Mouse (Mus musculus): ENCODE measurements around the gene Pidd1.

Pidd1 gene

GRCm38 (mm10) chr7:141472763-141473162 lies 28.9 kb upstream of the Pidd1 start:
- DNase-seq (ENCODE audit: low spot score in 2 of 2): no peak

GRCm38 (mm10) chr7:141472226-141472625 lies 28.4 kb upstream of the Pidd1 start:
- DNase-seq (ENCODE audit: low spot score in 2 of 2): no peak

- DNase-seq (ENCODE audit: low spot score in 2 of 2): no peak
Observed at GRCm38 (mm10) chr7:141471236-141471635, 27.4 kb upstream of the Pidd1 start.

DNA sequence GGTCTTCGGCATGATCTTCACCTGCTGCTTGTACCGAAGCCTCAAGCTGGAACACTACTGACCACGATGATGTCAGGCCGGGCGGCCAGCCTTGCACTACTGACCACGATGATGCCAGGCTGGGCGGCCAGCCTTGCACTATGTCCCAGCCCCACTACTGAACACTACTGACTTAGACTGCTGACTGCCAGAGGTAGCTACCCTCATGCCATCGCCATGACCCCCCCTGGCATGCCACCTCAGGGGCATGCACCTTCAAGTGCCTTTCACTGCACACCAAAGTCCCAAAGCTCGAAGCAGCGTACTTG lies 26.8 kb upstream of the Pidd1 start:
- DNase-seq (ENCODE audit: low spot score in 2 of 2): no peak

- DNase-seq (ENCODE audit: low spot score in 2 of 2): no peak
Observed at GRCm38 (mm10) chr7:141469901-141470636, 26.2 kb upstream of the Pidd1 start.

DNA sequence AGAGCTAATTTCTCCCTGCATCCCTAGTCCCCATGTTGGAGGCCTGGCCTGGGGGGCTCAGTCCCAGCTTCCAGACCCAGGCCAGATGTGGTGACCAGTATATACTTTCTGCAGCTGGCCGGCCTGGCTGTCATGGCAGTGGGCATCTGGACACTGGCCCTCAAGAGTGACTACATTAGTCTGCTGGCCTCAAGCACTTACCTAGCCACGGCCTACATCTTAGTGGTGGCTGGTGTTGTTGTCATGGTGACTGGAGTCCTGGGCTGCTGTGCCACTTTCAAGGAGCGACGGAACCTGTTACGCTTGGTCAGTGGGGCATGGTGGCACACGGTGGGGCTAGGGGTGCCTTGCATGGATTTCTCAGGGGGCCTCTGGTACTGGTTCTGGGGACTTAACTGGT lies 25.5 kb upstream of the Pidd1 start:
- DNase-seq (ENCODE audit: low spot score in 2 of 2): no peak

DNA sequence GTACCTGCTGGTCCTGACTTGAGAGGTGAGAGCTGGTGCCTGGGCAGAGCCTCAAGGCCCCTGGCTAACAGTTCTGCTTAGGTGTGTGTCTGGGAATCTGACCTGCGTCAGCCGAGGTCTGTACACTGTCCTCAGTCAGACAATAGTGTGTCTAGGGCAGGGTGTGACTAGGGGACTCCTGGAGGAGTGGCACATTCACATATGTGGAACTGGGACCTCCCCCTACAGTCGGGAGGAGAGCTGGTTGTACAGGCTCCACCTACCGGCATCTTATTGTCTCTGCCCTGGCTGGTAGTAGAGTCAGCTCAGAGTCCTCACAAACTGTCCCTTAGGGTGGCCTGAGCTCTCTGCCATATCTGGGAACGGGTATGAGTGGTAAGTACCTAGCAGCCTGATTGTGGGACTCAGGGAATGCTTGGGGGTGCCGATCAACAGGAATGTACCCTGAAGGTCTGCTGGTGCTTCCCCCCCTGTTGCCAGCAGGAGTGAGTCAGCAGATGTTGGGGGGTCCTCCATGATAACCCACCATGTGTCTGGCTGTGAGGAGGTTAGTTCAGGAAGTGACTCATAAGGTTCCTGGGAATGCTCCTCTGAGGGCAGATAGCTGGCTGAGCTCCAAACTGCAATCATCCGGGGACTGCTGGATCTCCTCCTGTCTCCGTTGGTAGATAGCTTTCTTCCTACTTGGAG lies 24.8 kb upstream of the Pidd1 start:
- peak in 1 of 2 experiments; percentile 65 for DNase-seq (ENCODE audit: low spot score in 2 of 2)

- no peak for DNase-seq (ENCODE audit: low spot score in 2 of 2)
Observed at GRCm38 (mm10) chr7:141468164-141468521, 24.3 kb upstream of the Pidd1 start.

GRCm38 (mm10) chr7:141467230-141468030 lies 23.6 kb upstream of the Pidd1 start, which contains the start of gene Cd151:
Gene Cd151 (plus strand): TSS chr7:141467392.
- DNase-seq (ENCODE audit: low spot score in 2 of 2): peak; percentile 88 to 90

DNA sequence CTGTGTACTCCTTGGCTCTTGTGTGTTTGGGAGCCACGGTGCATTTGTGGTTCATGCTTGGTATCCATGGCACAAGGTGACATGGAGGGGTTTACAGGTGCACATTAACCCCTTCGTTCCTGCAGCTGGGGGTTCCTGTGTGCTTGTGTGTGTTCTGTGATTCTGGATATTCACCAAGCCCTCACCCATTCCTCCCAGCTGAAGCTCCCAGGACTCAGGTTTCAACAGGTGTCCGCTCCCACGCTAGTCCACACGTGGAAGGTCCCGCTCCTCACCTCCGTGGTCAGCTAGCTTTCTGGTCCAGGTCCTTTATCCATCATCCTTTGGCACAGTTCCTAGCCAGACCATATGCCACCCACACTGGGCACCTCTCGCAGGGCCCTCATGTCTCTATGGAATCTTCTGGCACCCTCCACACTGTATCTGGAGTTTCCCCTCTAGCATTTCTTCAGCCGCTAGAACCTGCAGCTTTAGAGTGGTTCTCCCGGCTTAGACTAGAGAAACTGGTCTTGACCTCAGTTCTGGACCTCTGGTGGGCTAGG lies 22.9 kb upstream of the Pidd1 start:
- no peak for DNase-seq (ENCODE audit: low spot score in 2 of 2)

GRCm38 (mm10) chr7:141466045-141466394 lies 22.2 kb upstream of the Pidd1 start:
- no peak for DNase-seq (ENCODE audit: low spot score in 2 of 2)

GRCm38 (mm10) chr7:141465388-141466044 lies 21.7 kb upstream of the Pidd1 start:
- DNase-seq (ENCODE audit: low spot score in 2 of 2): no peak

DNA sequence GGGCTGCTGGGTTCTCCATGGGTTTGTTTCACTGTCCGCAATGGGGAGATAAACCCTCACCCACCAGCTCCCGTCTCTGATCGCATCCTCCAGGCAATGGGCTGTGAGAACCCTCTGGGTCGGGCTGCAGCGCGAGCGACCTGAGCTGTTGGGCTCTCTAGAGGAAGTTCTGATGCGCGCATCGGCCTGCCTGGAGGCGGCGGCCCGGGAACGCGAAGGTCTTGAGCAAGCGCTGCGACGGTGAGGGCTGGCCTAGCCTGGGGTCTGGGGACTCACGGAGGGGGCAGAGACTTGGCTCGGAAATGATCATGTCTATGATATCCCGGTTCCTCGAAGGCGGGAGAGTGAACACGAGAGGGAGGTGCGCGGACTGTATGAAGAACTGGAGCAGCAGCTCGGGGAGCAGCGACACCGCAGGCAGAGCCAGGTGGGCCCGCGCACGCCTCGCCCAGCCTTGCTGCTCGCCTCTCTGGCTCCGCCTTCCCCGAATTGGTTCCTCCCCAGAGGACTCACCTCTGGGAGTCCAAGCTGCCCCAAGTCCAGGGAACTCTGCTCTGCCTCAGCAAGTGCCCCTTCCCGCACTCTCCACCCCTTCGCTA lies 20.9 kb upstream of the Pidd1 start:
- DNase-seq (ENCODE audit: low spot score in 2 of 2): no peak

DNA sequence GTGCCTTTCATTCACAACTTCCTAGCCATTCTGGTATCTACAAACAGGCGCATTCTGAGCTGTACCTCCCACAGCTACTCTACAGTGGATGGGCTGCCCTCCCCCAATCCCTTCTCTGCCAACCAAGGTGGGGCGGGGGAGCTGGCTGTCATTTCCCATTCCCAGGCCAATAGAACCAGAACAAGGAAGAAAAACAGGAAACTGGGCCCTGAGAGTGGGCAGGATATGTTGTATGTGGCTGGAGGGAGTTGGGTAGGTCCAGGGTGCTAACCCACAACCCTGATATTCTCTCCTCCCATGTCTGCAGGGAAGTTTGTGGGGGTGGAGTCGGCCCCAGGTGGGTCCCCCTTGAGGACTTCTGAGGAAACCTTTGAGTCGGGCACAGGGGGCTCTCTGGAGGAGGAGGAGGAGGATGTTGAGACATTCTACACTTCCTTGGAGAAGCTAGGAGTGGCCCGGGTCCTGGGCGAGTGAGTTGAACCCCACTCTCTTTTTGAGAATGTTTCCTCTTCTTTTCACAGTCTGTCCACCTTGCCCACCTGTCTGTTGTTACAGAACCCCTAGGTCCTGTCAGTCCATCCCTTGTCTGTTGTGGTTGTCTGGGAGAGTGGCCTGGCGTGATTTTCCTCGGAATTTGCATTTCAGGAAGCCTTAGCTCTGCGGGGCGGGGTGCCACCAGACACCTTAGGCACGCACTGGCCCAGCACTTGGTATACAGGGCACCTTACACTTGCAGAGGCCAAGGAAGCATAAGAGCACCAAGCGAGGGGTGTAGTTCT lies 20.2 kb upstream of the Pidd1 start:
- DNase-seq (ENCODE audit: low spot score in 2 of 2): no peak

DNA sequence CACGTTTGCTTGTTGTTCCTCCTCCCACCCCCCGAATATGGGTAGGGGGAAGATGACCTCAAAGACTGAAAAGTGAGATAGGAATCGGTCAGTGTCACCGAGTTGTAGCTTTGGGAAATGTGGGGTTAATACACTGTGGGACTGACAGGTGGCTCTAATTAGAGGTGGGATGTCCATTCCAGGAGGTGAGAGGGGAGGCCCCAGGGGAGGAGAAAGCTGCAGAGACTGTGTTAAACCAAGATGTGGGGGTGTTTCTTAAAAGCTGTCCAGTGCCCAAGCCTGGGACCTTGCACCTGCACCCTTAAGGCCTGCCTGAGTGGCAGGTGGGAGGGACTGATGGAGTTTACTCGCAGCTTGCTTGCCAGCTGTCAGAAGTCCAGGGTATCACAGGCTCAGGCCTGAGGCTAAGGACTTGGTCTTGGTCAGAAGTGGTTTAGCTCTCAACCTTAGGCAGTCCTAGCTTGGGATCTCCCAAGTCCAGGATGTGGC lies 18.6 kb upstream of the Pidd1 start:
- DNase-seq (ENCODE audit: low spot score in 2 of 2): no peak

DNA sequence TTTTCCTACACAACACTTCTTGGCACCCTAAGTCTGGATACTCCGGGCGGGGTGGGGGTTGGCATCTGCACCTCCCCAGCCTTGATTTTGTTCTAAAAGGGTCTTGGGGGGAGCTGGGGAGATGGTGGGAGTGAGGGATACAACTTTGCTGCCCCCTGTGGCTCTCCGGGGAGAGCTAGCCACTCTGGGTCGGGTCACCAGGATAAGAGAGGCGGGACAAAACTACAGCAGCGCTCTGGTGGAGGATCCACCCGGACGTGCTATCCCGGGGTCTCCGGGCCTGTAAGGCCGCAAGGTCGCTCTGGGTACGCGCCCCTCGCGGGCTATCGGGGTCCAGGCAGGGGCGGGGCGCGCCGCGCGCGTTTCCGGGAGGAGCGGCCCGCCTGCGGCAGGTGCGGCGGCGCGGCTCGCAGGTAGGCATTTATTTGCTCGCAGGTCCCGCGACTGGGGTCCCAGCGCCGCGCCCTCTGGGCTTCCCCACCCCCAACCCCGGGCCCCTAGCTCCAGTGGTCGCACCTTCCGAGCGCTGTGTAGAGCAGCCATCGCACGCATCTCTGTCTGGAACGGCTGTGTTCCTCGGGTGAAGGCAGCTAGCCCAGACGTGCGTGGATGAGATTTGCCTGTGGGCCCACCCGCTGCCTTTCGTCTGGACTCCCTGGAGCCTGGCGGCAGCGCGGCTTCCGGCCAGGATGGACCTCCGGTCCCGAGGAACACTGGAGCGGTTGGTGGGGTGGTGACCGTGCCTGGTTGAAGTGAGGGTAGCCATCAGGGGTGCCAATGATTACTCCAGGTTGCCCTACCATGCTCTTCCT lies 17.9 kb upstream of the Pidd1 start:
- no peak for DNase-seq (ENCODE audit: low spot score in 2 of 2)

GRCm38 (mm10) chr7:141460391-141461113 lies 16.7 kb upstream of the Pidd1 start, which contains the start of gene Cracr2b:
Gene Cracr2b (plus strand): TSS chr7:141461094.
- peak in 1 of 2 experiments; percentile 20 for DNase-seq (ENCODE audit: low spot score in 2 of 2)

DNA sequence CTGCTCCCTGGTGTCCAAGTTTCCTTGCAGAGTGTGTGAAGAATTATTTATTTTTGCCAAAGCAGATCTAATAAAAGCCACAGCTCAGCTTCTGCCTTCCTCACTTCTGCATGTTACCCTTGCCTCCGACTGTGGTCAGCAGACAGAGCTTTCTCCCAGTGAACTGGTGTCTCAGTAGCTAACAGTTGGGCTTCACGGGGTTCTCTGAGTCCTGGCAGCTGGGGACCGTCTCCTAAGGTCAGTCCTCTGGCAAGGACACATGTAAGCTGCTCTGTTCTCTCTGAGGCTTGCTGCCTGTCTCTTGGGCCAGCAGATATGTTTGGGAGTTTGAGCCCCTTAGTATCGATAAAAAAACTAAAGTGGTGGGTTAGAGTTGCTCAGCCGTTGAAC lies 16.2 kb upstream of the Pidd1 start:
- no peak for DNase-seq (ENCODE audit: low spot score in 2 of 2)

- no peak for DNase-seq (ENCODE audit: low spot score in 2 of 2)
Observed at GRCm38 (mm10) chr7:141459301-141459711, 15.5 kb upstream of the Pidd1 start.

Measured in urinary bladder, postnatal 4 days (tissue).